Mouse (Mus musculus) thymus, adult 18-20 months (tissue): ENCODE measurements at regions not wholly inside any gene's neighbourhood (a gene's known extent, or its start where the extent isn't known, plus 50 kb on each side); places are given as distances from the start of the nearest gene placed in this dataset.

Experiments
- DNase-seq, 2 experiments: peaks; one replicate each; pipeline ENCODE4 v3.0.0; 2022; ENCODE audit warnings: mixed read lengths in 2 of 2

DNA sequence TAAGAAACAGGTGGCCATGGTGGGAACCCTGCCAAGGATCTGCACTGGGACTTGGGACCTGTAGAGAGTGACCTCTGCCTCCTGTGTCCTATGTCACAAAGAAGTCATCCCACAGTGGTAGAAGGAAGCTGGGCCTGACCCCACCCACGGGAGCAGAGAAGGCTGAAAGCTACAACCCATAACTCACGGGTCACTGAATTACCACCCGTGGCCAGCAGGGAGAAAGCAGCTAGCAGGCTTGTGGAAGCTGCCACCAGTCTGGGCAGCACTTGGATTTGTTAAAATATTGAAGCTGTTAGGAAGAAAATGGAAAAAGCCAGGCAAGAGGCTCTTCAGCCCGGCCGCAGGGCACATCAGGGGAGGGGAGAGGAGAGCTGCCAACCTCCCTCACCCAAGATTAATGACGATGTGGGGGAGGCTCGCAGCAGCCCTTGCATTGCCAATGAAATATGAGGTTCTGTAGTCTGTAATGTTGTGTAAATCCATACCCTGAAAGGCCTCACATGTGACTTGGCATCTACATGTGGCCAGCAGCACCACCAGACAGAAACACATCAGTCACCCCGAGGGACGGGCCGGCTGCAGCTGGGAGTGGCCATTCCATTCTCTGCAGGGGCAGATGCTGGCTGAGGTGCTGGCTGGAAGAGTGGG, 94.5 kb downstream of the Olfm1 start:
- no peak for DNase-seq

DNA sequence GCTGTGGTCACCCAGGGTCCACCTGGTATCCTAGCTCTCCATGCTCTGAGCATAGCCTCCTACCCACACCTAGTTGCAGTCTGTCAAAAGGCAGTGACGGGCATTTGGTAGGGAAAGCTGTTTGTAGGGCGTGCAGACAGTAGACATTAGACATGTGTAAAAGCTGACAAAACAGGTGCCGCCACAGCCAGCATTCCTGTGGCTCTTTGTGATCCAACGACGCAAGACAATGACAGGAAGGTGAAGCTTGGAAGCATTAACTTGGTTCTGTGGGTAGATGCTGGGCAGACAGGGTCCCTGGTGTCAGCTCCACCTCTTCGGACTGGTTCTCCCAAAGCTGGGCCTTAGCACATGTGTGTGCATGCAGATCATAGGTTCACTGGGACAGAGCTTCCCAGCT, 96.5 kb downstream of the Olfm1 start:
- DNase-seq: no peak

DNA sequence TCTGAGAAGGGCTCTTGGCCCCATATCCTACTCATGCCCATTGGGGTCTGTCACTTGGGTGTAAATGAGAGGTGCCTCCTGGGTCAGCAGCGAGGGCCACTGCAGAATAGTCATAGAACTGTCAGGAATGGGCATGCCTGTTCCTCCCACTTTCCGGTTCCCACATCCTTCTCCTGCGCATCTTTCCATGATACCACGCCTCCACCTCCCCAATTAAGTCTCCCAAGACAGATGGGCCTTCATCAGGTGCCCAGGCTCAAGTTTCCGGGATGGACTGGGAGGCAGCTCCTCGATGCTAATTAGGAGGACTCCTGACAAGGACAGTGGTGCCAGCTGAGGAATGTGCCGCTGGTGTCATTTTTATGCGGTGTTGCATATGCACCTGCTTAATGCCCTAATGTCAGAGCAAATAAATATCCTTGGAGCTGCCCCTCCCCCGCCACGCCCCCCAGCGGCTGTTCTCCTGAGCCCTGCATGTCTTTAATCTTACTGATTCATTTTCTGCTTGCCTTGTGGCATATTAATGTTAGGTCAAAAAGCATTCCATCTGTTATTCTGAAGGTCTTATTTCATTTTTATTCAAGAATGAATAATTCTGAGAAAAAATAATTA, 97.2 kb downstream of the Olfm1 start:
- no peak for DNase-seq

DNA sequence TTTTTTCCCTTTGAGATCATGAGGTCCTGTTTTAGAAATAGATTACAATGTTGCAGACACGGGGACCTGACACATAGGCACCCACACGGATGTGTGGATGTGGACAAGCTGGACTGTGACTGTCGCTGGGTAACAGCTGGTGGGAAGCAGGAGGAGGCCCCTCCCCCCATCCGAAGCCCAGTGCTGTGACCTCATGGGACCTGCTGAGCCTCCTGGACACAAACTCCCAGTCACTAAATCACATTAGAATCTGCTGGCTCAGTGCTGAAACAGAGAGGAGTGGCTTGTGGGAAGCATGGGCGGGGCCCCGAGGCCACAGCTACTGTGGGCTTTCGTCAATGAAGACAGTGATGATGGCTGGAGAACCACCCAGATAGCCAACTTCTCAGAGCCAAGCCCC, 101.7 kb downstream of the Olfm1 start:
- DNase-seq: no peak

DNA sequence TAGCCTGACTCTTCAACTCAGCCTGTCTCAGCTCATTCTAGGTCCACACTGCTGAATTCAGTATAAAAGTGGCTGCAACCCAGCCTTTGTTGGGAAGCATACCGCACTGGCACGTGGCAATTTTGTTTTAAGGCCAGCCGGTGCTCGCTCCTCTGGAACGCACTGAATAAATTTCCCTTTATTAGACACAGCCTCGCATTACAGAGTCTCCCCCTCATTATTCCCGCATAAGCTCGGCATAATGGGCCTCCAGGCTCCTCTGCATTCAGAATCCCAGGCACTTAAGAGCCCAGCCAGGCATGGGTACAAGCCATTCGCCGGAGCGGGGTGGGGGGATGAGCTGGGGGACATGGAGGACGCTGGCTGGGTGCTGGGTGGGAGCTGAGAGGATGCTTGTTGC, 103.4 kb downstream of the Olfm1 start:
- DNase-seq: no peak

DNA sequence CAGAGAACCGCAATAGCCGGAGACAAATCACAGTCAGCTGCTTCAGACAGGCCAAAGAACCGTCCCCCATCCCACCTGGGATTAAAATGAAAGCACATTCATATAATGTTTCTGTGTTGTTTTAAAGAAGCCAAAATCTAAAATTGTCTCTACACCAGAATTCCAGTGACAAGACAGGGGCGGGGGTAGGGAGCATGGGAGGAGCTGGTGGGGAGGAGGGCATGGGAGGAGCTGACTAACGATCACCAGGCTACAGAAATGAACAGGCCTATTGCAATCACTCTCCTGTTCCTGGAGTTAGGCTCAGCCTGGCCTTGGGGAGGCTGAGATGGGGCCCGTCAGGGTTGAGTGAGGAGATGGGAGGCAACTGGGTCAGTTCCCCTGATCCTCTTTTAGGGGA, 105.9 kb downstream of the Olfm1 start:
- no peak for DNase-seq

DNA sequence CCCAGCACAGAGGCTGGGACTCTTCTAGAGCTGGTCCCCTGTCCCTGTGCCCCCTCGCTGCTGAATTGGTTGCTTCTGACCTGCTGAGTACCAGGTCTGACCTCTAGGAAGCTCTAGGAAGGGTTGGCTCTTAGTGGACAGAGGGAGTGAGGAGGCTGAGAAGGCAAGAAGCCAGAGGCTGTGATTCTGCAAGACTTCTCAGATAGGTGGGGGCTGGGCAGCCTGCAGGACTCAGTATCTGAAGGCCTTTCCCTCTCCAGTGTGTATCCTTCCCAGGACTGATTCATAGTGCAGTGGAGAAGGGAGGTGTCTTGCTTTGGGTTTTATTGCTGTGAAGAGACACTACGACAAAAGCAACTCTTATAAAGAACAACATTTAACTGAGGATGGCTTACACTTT, 106.6 kb downstream of the Olfm1 start:
- DNase-seq: no peak

DNA sequence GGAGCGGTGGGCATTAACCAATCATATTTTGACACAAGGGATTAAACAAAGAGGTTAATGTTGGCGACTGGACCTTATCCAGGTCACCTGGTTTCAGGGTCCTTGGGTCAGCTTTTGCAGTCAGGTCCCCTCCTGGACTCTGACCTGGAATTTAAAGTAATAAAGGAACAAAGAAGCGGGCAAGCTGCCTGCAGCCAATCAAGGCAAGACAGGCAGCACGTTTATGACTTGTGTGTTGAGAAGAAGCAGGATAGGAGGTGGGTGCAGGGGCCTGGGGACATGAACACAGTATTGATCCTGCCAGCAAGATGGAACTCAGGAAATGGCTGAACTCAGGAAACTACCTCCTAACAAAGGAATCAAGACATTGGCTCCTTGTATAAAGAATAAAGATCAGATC, 108.5 kb downstream of the Olfm1 start:
- DNase-seq: no peak

DNA sequence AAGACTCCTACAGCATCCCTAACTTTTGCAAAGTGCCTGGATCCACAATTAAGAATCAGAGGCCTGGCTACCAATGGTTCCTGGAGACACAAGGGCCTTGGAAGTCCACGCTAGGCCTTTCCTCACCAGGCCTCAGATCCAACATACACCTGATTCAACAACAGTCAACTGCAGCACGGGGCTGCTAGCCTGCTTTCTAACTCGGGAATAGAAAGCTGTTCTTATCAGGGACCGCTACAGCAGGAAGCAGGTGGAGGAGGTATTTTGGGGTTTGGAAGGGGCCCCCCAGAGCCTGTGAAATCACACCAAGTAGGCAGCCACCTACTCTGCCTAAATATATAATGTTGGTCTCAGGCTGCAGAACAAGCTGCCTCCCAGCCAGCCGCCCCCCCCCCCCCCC, 111.1 kb downstream of the Olfm1 start:
- DNase-seq: no peak

DNA sequence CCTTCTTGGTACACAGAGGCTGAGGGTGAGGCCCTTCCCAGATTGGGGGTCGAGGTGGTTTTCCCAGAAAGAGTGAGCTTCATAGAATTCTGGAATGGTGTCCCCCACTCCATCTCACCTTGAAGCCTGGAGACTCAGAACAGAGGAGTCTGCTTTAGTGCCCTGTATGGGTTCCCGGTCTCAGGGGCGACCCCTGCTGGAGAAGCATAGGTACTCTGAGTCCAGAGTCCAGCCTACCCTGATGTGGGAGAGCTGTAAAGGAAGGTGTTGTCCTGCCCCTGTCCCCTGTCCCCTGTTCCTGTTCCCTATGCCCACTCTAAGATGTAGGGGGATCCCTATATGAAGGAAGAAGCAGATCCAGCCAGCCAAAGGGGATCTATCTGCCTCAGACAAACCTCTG, 111.9 kb downstream of the Olfm1 start:
- DNase-seq: peak in 1 of 2 experiments; percentile 6

DNA sequence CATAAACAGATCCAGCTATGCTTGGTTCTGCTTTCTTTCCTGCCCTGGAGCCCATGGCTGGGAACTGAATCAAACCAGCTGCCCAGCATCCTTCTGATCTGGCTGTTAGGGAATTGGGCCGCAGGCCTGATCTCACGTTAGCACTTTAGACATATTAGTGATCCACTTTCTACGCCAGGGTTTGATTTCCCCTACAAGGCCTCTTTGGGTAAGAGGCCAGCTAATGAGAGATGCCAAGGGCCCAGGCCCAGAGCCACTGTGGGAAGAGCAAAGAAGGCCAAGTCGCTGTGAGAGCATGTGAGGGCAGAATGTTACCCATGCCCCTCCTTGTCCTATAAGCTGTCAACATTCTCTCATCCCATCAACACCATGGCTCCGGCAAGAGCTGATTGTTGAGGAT, 116.3 kb downstream of the Olfm1 start:
- no peak for DNase-seq

DNA sequence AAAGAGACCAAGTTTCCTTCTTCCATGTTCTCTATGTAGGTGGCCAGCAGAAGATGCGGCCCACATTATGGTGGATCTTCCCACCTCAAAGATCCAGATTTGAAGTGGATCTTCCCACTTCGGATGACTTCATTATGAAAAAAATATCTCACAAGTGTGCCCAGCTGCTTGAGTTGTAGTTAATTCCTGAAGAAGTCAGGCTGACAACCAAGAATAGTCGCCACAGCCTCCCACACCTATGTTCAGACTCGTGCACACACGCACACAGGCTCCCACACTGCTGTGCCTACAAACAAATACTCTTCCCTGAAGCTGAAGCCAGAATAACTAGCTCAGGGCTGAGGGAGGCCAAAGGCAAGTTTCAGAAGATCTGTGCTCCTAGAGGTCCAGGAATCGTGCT, 119.4 kb downstream of the Olfm1 start:
- DNase-seq: no peak

DNA sequence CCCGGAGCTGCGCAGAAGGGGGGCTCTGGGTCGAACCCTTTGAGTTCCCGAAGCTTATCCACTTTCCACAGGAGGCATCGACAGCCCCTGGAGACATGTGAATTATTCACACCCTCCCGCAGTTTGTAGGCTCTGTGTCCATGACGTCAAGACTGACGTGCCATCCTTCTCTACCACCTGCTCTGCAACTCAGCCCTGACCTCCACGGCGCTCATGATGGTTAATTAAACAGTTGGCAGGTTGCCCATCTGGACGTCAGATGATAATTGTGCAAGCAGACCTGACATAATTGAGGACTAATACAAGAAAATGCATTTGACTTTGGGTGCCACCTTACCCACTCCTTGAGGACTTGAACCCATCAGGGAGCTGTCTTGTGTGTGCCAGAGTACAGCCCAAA, 121.1 kb upstream of the Ppp1r26 start:
- no peak for DNase-seq

DNA sequence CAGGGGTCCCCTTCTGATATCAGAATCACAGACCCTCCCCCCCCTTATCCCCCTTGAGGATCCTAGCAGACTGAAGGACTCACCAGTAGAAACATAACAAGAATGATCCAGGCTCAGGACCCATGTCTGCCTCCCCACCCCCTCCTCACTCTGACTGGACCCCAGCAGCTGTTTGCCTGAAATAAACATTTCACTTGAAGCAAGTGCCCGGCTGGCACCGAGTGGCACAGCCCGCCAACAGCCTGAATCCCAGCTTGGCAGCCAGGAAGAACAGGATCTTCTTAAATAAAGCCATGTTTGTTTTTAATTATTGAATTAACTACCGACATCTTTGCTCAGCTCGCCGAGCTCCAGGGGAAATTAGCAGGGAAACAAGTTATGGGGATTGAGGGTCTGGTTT, 120.5 kb upstream of the Ppp1r26 start:
- no peak for DNase-seq

DNA sequence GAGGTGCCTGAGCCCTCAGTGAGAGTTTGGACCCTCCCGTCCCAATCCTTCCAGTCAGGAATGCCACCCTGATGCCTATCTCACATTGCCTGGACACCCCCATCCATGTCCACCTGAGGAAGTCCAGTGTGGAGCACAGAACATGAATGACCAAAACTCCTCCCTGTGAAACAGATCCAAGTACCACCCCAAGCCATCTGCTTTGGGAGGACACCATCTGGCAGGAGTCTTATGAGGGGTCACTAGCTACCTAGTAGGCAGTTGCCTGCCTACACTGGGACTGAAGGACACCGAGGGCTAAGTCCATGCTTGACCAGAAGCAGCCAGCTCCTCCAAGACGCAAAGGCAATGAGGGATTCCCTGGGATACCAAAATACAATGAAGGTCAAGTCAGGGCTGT, 119.9 kb upstream of the Ppp1r26 start:
- no peak for DNase-seq

DNA sequence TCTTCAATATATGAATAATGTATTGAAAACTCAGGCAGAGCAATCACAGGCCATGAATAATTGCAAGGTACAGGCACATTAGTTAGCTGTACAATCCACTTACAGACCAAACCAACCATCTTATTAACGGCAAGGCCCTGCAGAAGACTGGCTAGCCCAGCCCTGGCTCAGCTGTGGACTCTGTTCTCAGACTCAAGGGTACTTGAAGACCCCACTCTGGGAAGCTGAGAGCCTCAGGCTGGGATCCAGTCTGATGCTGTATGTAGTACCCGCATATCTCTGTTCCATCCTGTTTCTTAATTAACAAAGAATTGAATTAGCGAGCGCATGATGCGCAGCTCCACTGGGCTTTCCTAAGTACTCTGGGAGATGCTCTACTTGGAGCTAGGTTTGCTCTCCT, 117.5 kb upstream of the Ppp1r26 start:
- DNase-seq: no peak

DNA sequence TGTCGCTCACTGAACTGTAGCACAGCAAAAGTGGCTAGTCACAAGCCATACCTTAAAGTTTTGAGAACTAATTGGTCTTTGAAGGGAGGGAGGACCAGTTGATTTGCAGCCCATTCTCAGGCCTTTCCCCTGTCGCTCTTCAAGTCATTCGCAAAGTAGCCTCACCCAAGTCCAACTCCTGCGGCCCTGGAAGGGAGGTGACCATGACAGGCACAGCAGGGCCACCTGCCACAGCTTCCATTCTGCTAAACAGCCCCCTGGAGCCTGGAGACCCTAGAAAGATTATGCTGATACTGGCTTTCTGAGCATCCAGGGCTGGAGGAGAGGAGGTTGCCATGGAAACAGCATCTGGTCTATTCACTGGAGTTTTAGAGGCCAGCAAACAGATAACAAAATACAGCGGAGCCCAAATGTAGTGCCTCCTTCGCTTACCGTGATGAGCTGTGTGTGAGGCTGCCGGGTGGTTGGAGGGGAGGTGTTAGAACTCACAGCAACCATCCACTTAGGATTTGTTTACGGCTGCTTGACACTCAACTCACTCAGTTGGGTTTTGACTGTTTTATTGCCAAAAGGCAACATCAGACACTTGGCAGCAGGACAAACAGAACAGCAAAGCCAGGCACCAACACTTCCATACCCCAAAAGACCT, 111.3 kb upstream of the Ppp1r26 start:
- no peak for DNase-seq

DNA sequence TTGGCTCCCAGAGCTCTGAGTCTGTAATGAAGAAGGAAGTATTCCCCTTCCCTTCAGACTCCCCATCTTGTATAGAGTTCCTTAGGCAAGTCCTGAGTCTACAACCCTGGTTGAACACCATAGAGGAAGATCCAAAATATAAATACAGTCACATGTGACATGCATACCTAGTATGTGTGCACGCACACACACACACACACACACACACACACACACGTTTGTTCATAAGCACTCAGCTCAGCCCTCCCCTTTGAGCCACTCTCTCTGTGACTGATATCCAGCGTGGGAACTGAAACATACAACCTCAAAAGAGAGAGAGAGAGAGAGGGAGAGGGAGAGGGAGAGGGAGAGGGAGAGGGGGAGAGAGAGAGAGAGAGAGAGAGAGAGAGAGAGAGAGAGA, 110.8 kb upstream of the Ppp1r26 start:
- no peak for DNase-seq

DNA sequence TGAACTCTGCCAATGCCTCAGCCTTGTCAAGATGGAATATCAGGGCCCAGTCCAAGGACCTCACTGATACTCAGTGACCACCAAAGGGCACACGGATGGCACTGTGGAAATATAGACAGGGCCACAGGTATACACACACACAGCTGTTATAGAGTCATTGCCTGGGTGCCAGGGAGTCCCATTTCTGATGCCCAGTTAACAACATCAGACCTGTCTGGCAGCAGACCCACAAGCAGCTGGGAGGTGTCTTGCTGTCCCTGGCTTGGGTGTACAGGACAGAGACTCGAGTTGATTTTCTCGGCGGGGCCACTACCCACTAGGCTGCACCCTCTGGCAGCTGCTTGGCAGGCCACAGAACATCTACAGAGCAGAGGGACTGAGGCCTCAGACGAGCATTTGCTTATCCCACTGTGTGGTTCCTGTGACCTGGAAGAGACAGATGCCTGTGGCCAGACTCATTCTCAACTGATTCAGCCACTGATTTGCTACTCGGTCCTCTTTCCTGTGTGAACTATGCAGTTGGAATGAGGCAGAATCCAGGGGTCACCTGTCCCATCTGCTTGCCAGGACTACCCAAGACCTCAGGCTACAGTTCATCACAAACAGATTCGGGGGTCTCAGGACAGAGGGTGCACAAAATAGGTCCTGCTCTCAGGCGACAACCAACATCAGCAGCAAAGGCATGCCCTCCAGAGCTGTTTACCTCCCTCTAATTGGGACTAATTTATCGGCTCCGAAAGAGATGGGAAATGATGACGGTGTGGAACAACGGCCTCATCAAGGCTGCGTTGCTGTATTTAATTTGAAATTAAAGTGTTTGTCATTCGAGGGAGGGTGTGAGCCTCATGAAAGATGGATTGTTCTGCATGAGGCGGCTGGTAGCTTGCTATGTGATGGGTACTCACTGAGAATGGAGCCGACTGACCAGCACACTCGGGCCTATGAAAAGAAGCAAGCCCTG, 110.0 kb upstream of the Ppp1r26 start:
- DNase-seq: no peak

DNA sequence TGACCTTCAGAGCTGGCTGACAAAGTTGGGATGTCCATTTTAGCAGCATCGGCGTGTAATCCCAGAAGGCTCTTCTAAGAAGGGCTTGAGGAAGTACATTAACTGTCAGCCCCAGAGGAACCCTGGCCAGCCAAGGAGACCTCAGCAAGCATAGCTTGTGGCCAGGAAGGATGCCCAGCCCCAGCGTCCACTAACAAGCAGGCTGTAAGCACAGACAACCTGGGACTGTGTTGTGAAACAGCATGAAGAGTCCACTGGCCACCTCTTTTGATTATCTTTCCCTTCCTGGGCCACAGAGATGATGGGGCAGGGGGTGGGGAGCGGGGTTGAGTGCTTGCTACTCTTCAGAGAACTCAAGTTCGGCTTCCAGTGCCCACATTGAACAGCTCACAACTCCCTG, 109.0 kb upstream of the Ppp1r26 start:
- no peak for DNase-seq

DNA sequence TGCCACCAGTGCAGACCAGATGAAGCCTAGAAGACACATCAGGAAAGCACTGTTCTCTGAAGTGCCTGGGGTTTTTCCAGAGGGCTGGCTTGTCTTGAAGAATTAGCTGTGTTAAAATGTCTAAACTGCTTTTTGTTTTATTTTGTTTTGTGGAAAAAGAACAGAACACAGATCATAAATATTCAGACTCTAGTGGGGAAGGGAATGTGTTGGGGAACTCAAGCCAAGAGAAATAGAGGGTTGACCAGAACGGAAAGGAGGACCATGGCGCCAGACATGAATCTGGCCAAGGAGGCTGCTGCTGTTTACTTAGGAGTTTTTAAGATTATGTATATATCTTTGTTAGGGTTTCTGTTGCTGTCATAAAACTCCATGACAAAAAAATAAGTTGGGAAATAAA, 105.3 kb upstream of the Ppp1r26 start:
- no peak for DNase-seq

DNA sequence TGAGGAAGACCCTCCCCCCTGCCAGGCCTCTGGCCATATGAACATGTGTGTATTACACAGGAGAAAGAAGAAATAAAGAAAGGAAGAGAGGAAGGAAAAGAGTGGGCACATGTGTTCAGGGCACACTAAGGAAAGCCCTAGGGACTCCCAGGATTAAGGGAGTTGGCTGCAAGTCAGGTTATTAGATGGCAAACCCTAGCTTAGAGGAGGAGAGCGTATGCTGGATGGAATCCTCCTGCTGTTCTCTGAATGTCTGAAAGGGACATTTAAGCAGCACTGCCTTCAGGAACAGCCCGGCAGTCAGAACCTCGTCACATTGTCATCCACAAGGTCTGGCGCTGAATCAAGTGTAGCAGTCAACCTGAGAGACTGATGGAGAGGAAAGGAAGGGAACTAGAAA, 98.1 kb upstream of the Ppp1r26 start:
- no peak for DNase-seq

DNA sequence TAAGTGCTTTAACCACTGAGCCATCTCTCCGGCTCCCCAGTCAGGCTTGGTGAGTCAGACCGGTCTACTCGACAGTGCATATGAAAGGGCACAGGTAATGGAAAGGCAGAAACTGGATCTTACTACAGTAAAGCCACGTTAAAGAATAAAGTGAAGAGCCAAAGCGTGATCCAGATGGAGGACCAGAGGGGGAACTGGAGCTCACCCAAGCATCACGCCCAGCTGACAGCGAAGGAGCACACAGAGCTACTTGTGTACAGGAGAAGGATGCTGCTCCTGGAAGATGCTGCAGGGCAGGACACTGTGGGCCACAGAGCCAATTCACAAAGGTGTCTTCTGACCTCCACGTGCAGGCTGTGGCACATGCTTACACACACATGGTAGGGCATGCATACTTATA, 96.7 kb upstream of the Ppp1r26 start:
- no peak for DNase-seq

DNA sequence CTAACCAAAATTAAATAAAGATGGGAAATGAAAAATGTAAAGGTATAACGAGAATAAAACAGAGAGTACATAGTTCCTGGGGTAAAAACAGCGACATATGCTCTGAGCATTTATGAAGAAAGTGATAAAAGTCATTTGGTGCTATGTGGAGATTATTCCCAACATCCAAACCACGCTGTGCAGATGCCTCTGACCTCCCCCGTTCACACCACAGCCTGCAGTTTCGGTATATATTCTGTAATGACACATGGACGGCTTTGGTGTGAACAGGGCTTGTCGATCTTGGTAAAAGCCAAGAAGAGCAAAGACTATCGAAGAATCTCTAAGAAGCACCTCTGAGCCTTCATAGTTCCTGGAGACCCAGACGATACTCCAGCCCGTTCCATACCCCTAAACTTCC, 95.2 kb upstream of the Ppp1r26 start:
- DNase-seq: no peak
